Mouse (Mus musculus) C2C12 (cell line): ENCODE results near the gene Tfe3.

ENCODE experiments used
- CTCF ChIP-seq: IDR thresholded peaks from one replicate; pipeline ENCODE4 v1.5.1; 2011; ENCODE audit not compliant: control insufficient read depth, insufficient read depth, insufficient read length
- MAX ChIP-seq: IDR thresholded peaks from one replicate; pipeline ENCODE4 v1.6.1; 2011; ENCODE audit warnings: mild to moderate bottlenecking, control low read depth
- USF1 ChIP-seq: IDR thresholded peaks from one replicate; pipeline ENCODE4 v1.6.1; 2011; ENCODE audit warnings: low read depth, mild to moderate bottlenecking, control low read depth, moderate library complexity

DNA sequence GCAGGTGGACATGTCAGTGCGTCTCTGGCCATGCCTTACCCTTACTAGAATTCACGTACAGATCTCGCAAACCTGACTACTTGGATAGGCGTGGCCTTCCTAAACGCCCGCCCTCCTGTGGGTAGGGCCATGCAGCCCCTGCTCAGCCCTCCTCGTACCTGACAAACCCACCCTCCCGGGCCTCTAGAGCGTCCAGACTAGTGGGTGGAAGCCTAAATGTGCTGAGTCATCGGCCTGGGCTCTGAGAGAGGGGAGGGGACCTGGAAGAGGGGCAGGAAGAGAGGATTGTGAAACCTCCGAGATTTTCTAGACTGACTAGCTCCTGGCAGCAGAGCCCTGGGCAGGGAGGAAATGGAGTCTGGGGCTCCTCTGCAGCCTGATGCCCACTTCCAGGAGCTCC is 3.4 kb downstream of the Tfe3 start:
- TF ChIP-seq CTCF, result no peak
- TF ChIP-seq USF1, result no peak
- no peak for TF ChIP-seq MAX
